Mouse (Mus musculus) urinary bladder, postnatal 14 days (tissue): ENCODE results near the gene Rfng.
"Not testable (repeated sequence)": the region's sequence is repeated elsewhere in the genome, so short reads cannot be mapped to it uniquely, and the experiment has no call there.

ENCODE experiments used
- DNase-seq: peaks from one replicate; pipeline ENCODE4 v3.0.0; 2021; ENCODE audit warnings: low spot score

Gene Rfng

GRCm38 (mm10) chr11:120812068-120812467, 28.1 kb upstream of the Rfng start:
- no peak for DNase-seq

- no peak for DNase-seq
These were observed 24.0 kb upstream of the Rfng start for GRCm38 (mm10) chr11:120808010-120808409.

- DNase-seq, result no peak
These were observed 21.6 kb upstream of the Rfng start for GRCm38 (mm10) chr11:120805375-120806298.

GRCm38 (mm10) chr11:120804769-120805168, 20.8 kb upstream of the Rfng start:
- no peak for DNase-seq

GRCm38 (mm10) chr11:120804274-120804673, 20.3 kb upstream of the Rfng start:
- no peak for DNase-seq

- DNase-seq, result peak; percentile 92
These were observed 16.3 kb upstream of the Rfng start for GRCm38 (mm10) chr11:120800061-120800904.

- DNase-seq, result no peak
These were observed 15.4 kb upstream of the Rfng start for GRCm38 (mm10) chr11:120799316-120799890.

- DNase-seq, result no peak
These were observed 14.2 kb upstream of the Rfng start for GRCm38 (mm10) chr11:120798244-120798643.

GRCm38 (mm10) chr11:120796614-120796946, 12.6 kb upstream of the Rfng start:
- DNase-seq, result no peak

GRCm38 (mm10) chr11:120795756-120796613, 12.0 kb upstream of the Rfng start, which contains the start of gene Dus1l:
Dus1l (minus strand) TSS chr11:120796403.
- peak; percentile 96 for DNase-seq

GRCm38 (mm10) chr11:120792652-120793051, 8.6 kb upstream of the Rfng start:
- DNase-seq, result no peak

GRCm38 (mm10) chr11:120789810-120790209, 5.8 kb upstream of the Rfng start:
- DNase-seq, result no peak

- DNase-seq, result no peak
These were observed 5.3 kb upstream of the Rfng start for GRCm38 (mm10) chr11:120789355-120789754.

- not testable (repeated sequence) for DNase-seq
These were observed 4.5 kb upstream of the Rfng start for GRCm38 (mm10) chr11:120788460-120788859.

GRCm38 (mm10) chr11:120785145-120785544, 1.1 kb upstream of the Rfng start:
- DNase-seq, result no peak

GRCm38 (mm10) chr11:120783426-120784063, 462 bp downstream of the Rfng start:
- peak; percentile 22 for DNase-seq

- DNase-seq, result not testable (repeated sequence)
These were observed 2.6 kb downstream of the Rfng start for GRCm38 (mm10) chr11:120781361-120781760.

- no peak for DNase-seq
These were observed 4.1 kb downstream of the Rfng start for GRCm38 (mm10) chr11:120779876-120780275.

GRCm38 (mm10) chr11:120777123-120777522, 6.9 kb downstream of the Rfng start:
- no peak for DNase-seq

- peak; percentile 97 for DNase-seq
These were observed 8.1 kb downstream of the Rfng start for GRCm38 (mm10) chr11:120775774-120776469.
